28 mouse cellular contexts compared by ENCODE assay signal in genomic region chr6:24532804-24533203, GRCm38 (mm10). TPM values are rescaled to one million over a fixed set of nuclear protein-coding genes. Genes with fewer than 3 reads are reported as not detected.
"Had no signal": no experiment of that assay in that cellular context is flagged by ENCODE, and none has a peak within 500 bp of the region (broad histone marks: within the 10 kb centered on the region; RNA-seq: fewer than 3 reads in every experiment).

No protein-coding gene starts in this region.

- H3K4me2 ChIP-seq: limb, embryonic 13.5 days; liver, embryonic 12.5 days; liver, embryonic 15.5 days; lung, embryonic 15.5 days; midbrain, embryonic 11.5 days; stomach, embryonic 15.5 days had no signal

- H3K4me3 ChIP-seq: limb, embryonic 10.5 days; limb, embryonic 13.5 days; liver, embryonic 12.5 days; liver, embryonic 15.5 days; lung, embryonic 15.5 days; megakaryocyte, embryonic 14.5 days; stomach, embryonic 15.5 days had no signal

- ATAC-seq: liver, embryonic 12.5 days had no signal

- H3K27ac ChIP-seq: limb, embryonic 10.5 days; limb, embryonic 13.5 days; liver, embryonic 12.5 days; liver, embryonic 15.5 days; lung, embryonic 15.5 days; stomach, embryonic 15.5 days had no signal

- H3K36me3 ChIP-seq: limb, embryonic 10.5 days; limb, embryonic 13.5 days; liver, embryonic 12.5 days; liver, embryonic 15.5 days; lung, embryonic 15.5 days; stomach, embryonic 15.5 days had no signal

- H3K9me3 ChIP-seq: limb, embryonic 10.5 days; limb, embryonic 13.5 days; liver, embryonic 12.5 days; liver, embryonic 15.5 days; lung, embryonic 15.5 days; stomach, embryonic 15.5 days had no signal

- DNase-seq: kidney, postnatal 10 days; kidney, postnatal 4 days; liver; lung, adult 18-20 months; lung, postnatal 10 days; lung, postnatal 36 days; midbrain, embryonic 14.5 days; right cerebral cortex, adult 18-20 months; right cerebral cortex, postnatal 14 days; right cerebral cortex, postnatal 4 days; spleen, adult 18-20 months; thymus, postnatal 25 days had no signal

- H3K4me1 ChIP-seq: stomach, embryonic 15.5 days had no signal

- H3K27me3 ChIP-seq: limb, embryonic 13.5 days; liver, embryonic 12.5 days; liver, embryonic 15.5 days; lung, embryonic 15.5 days; megakaryocyte, embryonic 14.5 days; stomach, embryonic 15.5 days had no signal

- H3K9ac ChIP-seq: limb, embryonic 13.5 days; liver, embryonic 12.5 days; liver, embryonic 15.5 days; lung, embryonic 15.5 days; stomach, embryonic 15.5 days had no signal

RNA-seq across cellular contexts. Expression of gene Asb15, which starts 4.9 kb away (rescaled TPM):
- total RNA-seq: layer of hippocampus, adult 18-20 months; layer of hippocampus, postnatal 14 days; left cerebral cortex, adult 18-20 months; left cerebral cortex, postnatal 25 days; midbrain, postnatal 0 days had no signal
- polyA plus RNA-seq: limb, embryonic 10.5 days; limb, embryonic 13.5 days; lung, embryonic 15.5 days; midbrain, embryonic 11.5 days; midbrain, embryonic 14.5 days; neural tube, embryonic 11.5 days; neural tube, embryonic 14.5 days; stomach, embryonic 15.5 days had no signal

RNA-seq across cellular contexts. Expression of gene Iqub, which starts 17.9 kb away (rescaled TPM):
- polyA plus RNA-seq: kidney, embryonic 14.5 days; limb, embryonic 10.5 days; liver, embryonic 15.5 days had no signal
